Mouse (Mus musculus) lung, embryonic 15.5 days (tissue): ENCODE results near the gene Pcnx2. TPM values are rescaled to one million over a fixed set of nuclear protein-coding genes. Genes with fewer than 3 reads are reported as not detected.

Experiments
- ATAC-seq: fragments of 200-750 bp; cut with Nextera tagmentation; 2 replicates; pipeline ENCODE4 v1.8.0; 2017; ENCODE audit warnings: moderate number of reproducible peaks, borderline replicate concordance; ENCODE audit not compliant: low FRiP score, low TSS enrichment; ENCODE audit errors: extremely low read depth
- H3K27ac ChIP-seq: fragments of 300-500 bp; sonication (generic); 2 replicates; pipeline ENCODE4 v1.5.1; 2015; ENCODE audit warnings: moderate library complexity, mild to moderate bottlenecking, inconsistent platforms
- H3K27me3 ChIP-seq: fragments of 300-500 bp; sonication (generic); 2 replicates; pipeline ENCODE4 v1.6.1; 2015; ENCODE audit warnings: inconsistent platforms
- H3K36me3 ChIP-seq: fragments of 300-500 bp; sonication (generic); 2 replicates; pipeline ENCODE4 v1.6.1; 2015; ENCODE audit warnings: inconsistent platforms
- H3K4me1 ChIP-seq: fragments of 300-500 bp; sonication (generic); 2 replicates; pipeline ENCODE4 v1.6.1; 2015; ENCODE audit warnings: inconsistent platforms
- H3K4me2 ChIP-seq: fragments of 300-500 bp; sonication (generic); 2 replicates; pipeline ENCODE4 v1.6.1; 2015; ENCODE audit warnings: inconsistent platforms, mild to moderate bottlenecking, moderate library complexity
- H3K4me3 ChIP-seq: fragments of 300-500 bp; sonication (generic); 2 replicates; pipeline ENCODE4 v1.5.1; 2015; ENCODE audit warnings: mild to moderate bottlenecking, inconsistent platforms
- H3K9ac ChIP-seq: fragments of 300-500 bp; sonication (generic); 2 replicates; pipeline ENCODE4 v1.6.1; 2015; ENCODE audit warnings: inconsistent platforms
- H3K9me3 ChIP-seq: fragments of 300-500 bp; sonication (generic); 2 replicates; pipeline ENCODE4 v1.6.1; 2016; ENCODE audit warnings: inconsistent platforms
- WGBS: fragments of 180-500 bp; shearing (Covaris S2); methylation state at CpG from one replicate; pipeline ENCODE4 v1.1.7; 2015; 5-methylcytosine and 5-hydroxymethylcytosine counted together
- polyA plus RNA-seq: library from polyadenylated mRNA; unstranded; fragments of >200 nt; fragmentation: Nextera tagmentation; extraction: Ambion mirVana; gene quantifications from 2 replicates; pipeline ENCODE4 v1.2.1, GENCODE M21; 2015

Pcnx2 gene
- polyA plus RNA-seq, result 0.24 and 0.36 TPM in 2 replicates

GRCm38 (mm10) chr8:125897868-125898788, at the start of gene Pcnx2:
Gene Pcnx2, minus strand, starts transcription at chr8:125898317.
- Histone ChIP-seq H3K27ac (no peak within 1 kb of the TSS), H3K27me3 (peaks cover 29% of the 10 kb centered on the region), H3K9ac (no peak within 1 kb of the TSS), H3K36me3 (no peaks in the 10 kb centered on the region), H3K4me3 (peak within 1 kb of the TSS; percentile 19), H3K4me2 (peak within 1 kb of the TSS; percentile 49), H3K9me3 (no peaks in the 10 kb centered on the region), H3K4me1 (peaks cover 13% of the 10 kb centered on the region)
- WGBS, result 8% methylated on average over 44 of the region's 44 CpGs
- ATAC-seq, result peak; percentile 31; the same call in 1 of the 2 replicates

GRCm38 (mm10) chr8:125944511-125944910, 46.4 kb upstream of the Pcnx2 start:
- Histone ChIP-seq H3K27ac (no peak overlapping the region), H3K9me3 (no peaks in the 10 kb centered on the region), H3K27me3 (no peaks in the 10 kb centered on the region; the same call in 1 of the 2 replicates), H3K4me1 (no peaks in the 10 kb centered on the region), H3K4me2 (no peak overlapping the region), H3K4me3 (no peak overlapping the region), H3K9ac (no peak overlapping the region), H3K36me3 (no peaks in the 10 kb centered on the region; the same call in 1 of the 2 replicates)
- WGBS, result 71% methylated on average over 4 of the region's 4 CpGs
- ATAC-seq, result no peak

DNA sequence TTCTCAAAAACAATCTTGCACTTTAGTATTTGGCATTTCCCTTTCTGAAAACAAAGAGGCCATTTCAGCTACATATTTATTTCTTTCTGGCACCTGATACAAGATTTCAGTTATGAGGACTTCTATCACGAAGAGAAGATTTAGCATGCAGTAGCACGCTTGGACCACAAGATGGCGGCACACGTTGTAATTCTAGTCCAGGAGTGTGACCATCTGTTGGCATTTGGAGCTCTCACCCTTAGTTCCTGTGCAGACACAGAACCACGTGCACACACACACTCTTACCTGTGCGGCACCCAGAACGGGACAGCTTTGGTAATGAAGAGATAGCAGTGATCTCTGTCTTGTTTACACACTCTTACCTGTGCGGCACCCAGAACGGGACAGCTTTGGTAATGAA, 37.5 kb upstream of the Pcnx2 start:
- no peaks in the 10 kb centered on the region for H3K4me1 ChIP-seq
- no peak overlapping the region for H3K4me2 ChIP-seq
- H3K27ac ChIP-seq, result no peak overlapping the region
- 39% methylated on average over 9 of the region's 9 CpGs for WGBS
- H3K4me3 ChIP-seq, result no peak overlapping the region
- H3K36me3 ChIP-seq, result no peaks in the 10 kb centered on the region
- no peak overlapping the region for H3K9ac ChIP-seq
- no peak for ATAC-seq
- no peaks in the 10 kb centered on the region; the same call in 1 of the 2 replicates for H3K27me3 ChIP-seq
- no peaks in the 10 kb centered on the region for H3K9me3 ChIP-seq

- Histone ChIP-seq H3K27me3 (no peaks in the 10 kb centered on the region), H3K36me3 (no peaks in the 10 kb centered on the region), H3K9me3 (no peaks in the 10 kb centered on the region), H3K27ac (no peak overlapping the region), H3K9ac (no peak overlapping the region), H3K4me2 (no peak overlapping the region), H3K4me1 (no peaks in the 10 kb centered on the region), H3K4me3 (no peak overlapping the region)
- 86% methylated on average over 6 of the region's 6 CpGs for WGBS
- ATAC-seq, result no peak
Observed at GRCm38 (mm10) chr8:125931822-125932221, 33.7 kb upstream of the Pcnx2 start.

- Histone ChIP-seq H3K4me1 (no peaks in the 10 kb centered on the region), H3K36me3 (no peaks in the 10 kb centered on the region), H3K4me2 (no peak overlapping the region), H3K9ac (no peak overlapping the region), H3K27ac (no peak overlapping the region), H3K27me3 (no peaks in the 10 kb centered on the region), H3K4me3 (no peak overlapping the region), H3K9me3 (no peaks in the 10 kb centered on the region)
- WGBS, result 52% methylated on average over 11 of the region's 11 CpGs
- ATAC-seq, result no peak
Observed at GRCm38 (mm10) chr8:125930276-125931046, 32.3 kb upstream of the Pcnx2 start.

- H3K4me1 ChIP-seq, result 0 out of 2 replicates have a peak, but pooled peaks cover 3% of the 10 kb centered on the region
- H3K36me3 ChIP-seq, result no peaks in the 10 kb centered on the region
- H3K27me3 ChIP-seq, result no peaks in the 10 kb centered on the region
- H3K4me2 ChIP-seq, result no peak overlapping the region
- H3K4me3 ChIP-seq, result no peak overlapping the region
- WGBS, result 77% methylated on average over 4 of the region's 4 CpGs
- H3K9ac ChIP-seq, result no peak overlapping the region
- no peaks in the 10 kb centered on the region for H3K9me3 ChIP-seq
- no peak overlapping the region for H3K27ac ChIP-seq
- no peak for ATAC-seq
Observed at GRCm38 (mm10) chr8:125926636-125927035, 28.5 kb upstream of the Pcnx2 start.

GRCm38 (mm10) chr8:125922333-125922732, 24.2 kb upstream of the Pcnx2 start:
- no peak overlapping the region for H3K27ac ChIP-seq
- H3K9ac ChIP-seq, result no peak overlapping the region
- 12% methylated on average over 3 of the region's 3 CpGs for WGBS
- H3K4me2 ChIP-seq, result no peak overlapping the region
- ATAC-seq, result no peak
- no peaks in the 10 kb centered on the region for H3K36me3 ChIP-seq
- H3K27me3 ChIP-seq, result no peaks in the 10 kb centered on the region
- H3K4me1 ChIP-seq, result peaks cover 26% of the 10 kb centered on the region; the same call in 1 of the 2 replicates
- H3K9me3 ChIP-seq, result no peaks in the 10 kb centered on the region
- H3K4me3 ChIP-seq, result no peak overlapping the region

- 39% methylated on average over 9 of the region's 9 CpGs for WGBS
- H3K27ac ChIP-seq, result peak overlapping the region; percentile 85
Observed at GRCm38 (mm10) chr8:125920761-125921160, 22.6 kb upstream of the Pcnx2 start.

GRCm38 (mm10) chr8:125920281-125920680, 22.2 kb upstream of the Pcnx2 start:
- H3K36me3 ChIP-seq, result no peaks in the 10 kb centered on the region
- no peak overlapping the region for H3K9ac ChIP-seq
- H3K4me1 ChIP-seq, result peaks cover 32% of the 10 kb centered on the region; the same call in 1 of the 2 replicates
- H3K4me2 ChIP-seq, result no peak overlapping the region; the same call in 1 of the 2 replicates
- WGBS, result 73% methylated on average over 10 of the region's 10 CpGs
- H3K9me3 ChIP-seq, result no peaks in the 10 kb centered on the region
- no peak for ATAC-seq
- H3K4me3 ChIP-seq, result no peak overlapping the region
- H3K27ac ChIP-seq, result peak overlapping the region; percentile 85
- no peaks in the 10 kb centered on the region for H3K27me3 ChIP-seq

More at GRCm38 (mm10) chr8:125920761-125921160, 22.6 kb upstream of the Pcnx2 start:
- Histone ChIP-seq H3K27me3 (no peaks in the 10 kb centered on the region), H3K4me3 (no peak overlapping the region), H3K4me2 (no peak overlapping the region), H3K9me3 (no peaks in the 10 kb centered on the region), H3K4me1 (peaks cover 32% of the 10 kb centered on the region; the same call in 1 of the 2 replicates), H3K36me3 (no peaks in the 10 kb centered on the region), H3K9ac (no peak overlapping the region)
- no peak for ATAC-seq

- no peak overlapping the region for H3K9ac ChIP-seq
- H3K4me2 ChIP-seq, result no peak overlapping the region
- peak overlapping the region; percentile 85 for H3K27ac ChIP-seq
- peaks cover 32% of the 10 kb centered on the region; the same call in 1 of the 2 replicates for H3K4me1 ChIP-seq
- no peak for ATAC-seq
- no peaks in the 10 kb centered on the region for H3K36me3 ChIP-seq
- H3K27me3 ChIP-seq, result no peaks in the 10 kb centered on the region
- WGBS, result 56% methylated on average over 8 of the region's 8 CpGs
- H3K9me3 ChIP-seq, result no peaks in the 10 kb centered on the region
- no peak overlapping the region for H3K4me3 ChIP-seq
Observed at GRCm38 (mm10) chr8:125919560-125919959, 21.4 kb upstream of the Pcnx2 start.

GRCm38 (mm10) chr8:125918719-125919118, 20.6 kb upstream of the Pcnx2 start:
- 55% methylated on average over 2 of the region's 2 CpGs for WGBS
- no peak overlapping the region for H3K9ac ChIP-seq
- peaks cover 37% of the 10 kb centered on the region for H3K4me1 ChIP-seq
- H3K27me3 ChIP-seq, result no peaks in the 10 kb centered on the region
- no peaks in the 10 kb centered on the region for H3K36me3 ChIP-seq
- no peak overlapping the region for H3K4me3 ChIP-seq
- no peak for ATAC-seq
- H3K27ac ChIP-seq, result peak overlapping the region; percentile 85
- H3K4me2 ChIP-seq, result no peak overlapping the region
- no peaks in the 10 kb centered on the region for H3K9me3 ChIP-seq
